8 mouse cellular contexts compared by ENCODE assay signal in the genomic region with DNA sequence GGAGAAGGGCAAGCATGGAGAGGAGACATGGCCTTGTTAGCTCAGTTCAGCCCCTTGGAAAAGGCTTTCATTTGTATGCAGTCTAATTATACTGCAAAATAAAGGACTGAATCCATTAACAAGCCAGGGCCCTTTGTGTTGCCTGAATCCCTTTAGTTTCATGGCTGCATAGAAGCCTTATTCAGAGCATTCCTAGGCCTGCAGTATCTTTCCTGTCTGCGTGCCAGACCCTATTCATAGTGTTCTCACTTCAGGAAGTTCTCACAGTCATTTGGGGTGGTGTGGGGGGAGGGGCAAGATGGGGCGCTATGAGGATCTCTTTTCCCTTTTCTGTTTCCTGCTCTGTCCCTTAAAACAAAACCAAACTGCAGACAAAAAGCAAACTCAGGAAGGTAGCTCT. TPM values are rescaled to one million over a fixed set of nuclear protein-coding genes. Genes with fewer than 3 reads are reported as not detected.
A peak's percentile ranks its signal among the peaks of the same experiment; 100 is the strongest.
DNase-seq lines count a peak whose midpoint lies in the region; ATAC-seq lines count a peak whose summit lies in the region.
"Had no signal": no experiment of that assay in that cellular context is flagged by ENCODE, and none has a peak within 500 bp of the region (broad histone marks: within the 10 kb centered on the region; RNA-seq: fewer than 3 reads in every experiment).

No protein-coding gene starts in this region.

- 18% methylated on average over 2 of the region's 2 CpGs for WGBS in intestine, embryonic 15.5 days
- 2% methylated on average over 2 of the region's 2 CpGs for WGBS in midbrain, embryonic 16.5 days

- DNase-seq in brain, adult 2 months (ENCODE audit: low read depth, low spot score): peak; percentile 91
- peak; percentile 73 for DNase-seq in embryo, embryonic 11 days
- peak; percentile 98 for DNase-seq in heart, adult 11 months
- DNase-seq in left cerebral cortex, postnatal 10 days (ENCODE audit: extremely low spot score in 1 of 2, low spot score in 2 of 2): peak; percentile 82 to 85
- DNase-seq in thymus, postnatal 14 days: peak; percentile 51

- H3K4me2 ChIP-seq in intestine, embryonic 15.5 days (replicated peaks): 0 out of 2 replicates have a peak overlapping the region, but pooled peaks have one; percentile 1
- H3K4me2 ChIP-seq in midbrain, embryonic 16.5 days (ENCODE audit: low read length): peak overlapping the region; percentile 26; the same call in 1 of the 2 replicates
- H3K4me2 ChIP-seq: embryonic facial prominence, embryonic 12.5 days had no signal

- H3K36me3 ChIP-seq in intestine, embryonic 15.5 days: no peaks in the 10 kb centered on the region
- no peaks in the 10 kb centered on the region for H3K36me3 ChIP-seq in midbrain, embryonic 16.5 days (ENCODE audit: control insufficient read depth, insufficient read depth, low read length)
- H3K36me3 ChIP-seq: embryonic facial prominence, embryonic 12.5 days had no signal

- no peaks in the 10 kb centered on the region for H3K9me3 ChIP-seq in intestine, embryonic 15.5 days
- H3K9me3 ChIP-seq in midbrain, embryonic 16.5 days (replicated peaks; ENCODE audit: control insufficient read depth, low read length, poor library complexity, severe bottlenecking): no peaks in the 10 kb centered on the region
- H3K9me3 ChIP-seq: embryonic facial prominence, embryonic 12.5 days had no signal

- H3K4me3 ChIP-seq in intestine, embryonic 15.5 days (replicated peaks): no peak overlapping the region
- H3K4me3 ChIP-seq in midbrain, embryonic 16.5 days (ENCODE audit: low read depth, low read length): no peak overlapping the region
- H3K4me3 ChIP-seq: embryonic facial prominence, embryonic 12.5 days had no signal

- no peaks in the 10 kb centered on the region for H3K27me3 ChIP-seq in intestine, embryonic 15.5 days (replicated peaks)
- H3K27me3 ChIP-seq in midbrain, embryonic 16.5 days (ENCODE audit: control insufficient read depth, insufficient read depth, low read depth, low read length): no peaks in the 10 kb centered on the region
- H3K27me3 ChIP-seq: embryonic facial prominence, embryonic 12.5 days had no signal

- ATAC-seq in intestine, embryonic 15.5 days: peak; percentile 51
- ATAC-seq in midbrain, embryonic 16.5 days: peak; percentile 80

- H3K4me1 ChIP-seq in intestine, embryonic 15.5 days (replicated peaks): peaks cover 16% of the 10 kb centered on the region; the same call in 1 of the 2 replicates
- peaks cover 26% of the 10 kb centered on the region for H3K4me1 ChIP-seq in midbrain, embryonic 16.5 days (ENCODE audit: control insufficient read depth, insufficient read depth, low read length)

- H3K9ac ChIP-seq in intestine, embryonic 15.5 days: no peak overlapping the region
- H3K9ac ChIP-seq in midbrain, embryonic 16.5 days (ENCODE audit: low read depth, low read length): no peak overlapping the region
- H3K9ac ChIP-seq: embryonic facial prominence, embryonic 12.5 days had no signal

- peak overlapping the region; percentile 48 for H3K27ac ChIP-seq in intestine, embryonic 15.5 days
- peak overlapping the region; percentile 77 for H3K27ac ChIP-seq in midbrain, embryonic 16.5 days (ENCODE audit: low read length)
- H3K27ac ChIP-seq: embryonic facial prominence, embryonic 12.5 days had no signal

- intact Hi-C loops in left cerebral cortex, postnatal 10 days (cut with DNase I): no loop called here

RNA-seq across cellular contexts. Expression of a gene that starts 28.1 kb away (rescaled TPM):
- polyA plus RNA-seq in intestine, embryonic 15.5 days (2015; fragmentation: Nextera tagmentation; extraction: Ambion mirVana): 3.2 and 4.0 TPM in 2 replicates
- 10 to 100 TPM; 49.1 to 50.4 TPM for total RNA-seq in left cerebral cortex, postnatal 10 days (2021)
- 7.1 TPM in 2 replicates for polyA plus RNA-seq in midbrain, embryonic 16.5 days (2015; fragmentation: Nextera tagmentation; extraction: Ambion mirVana)
